Mouse (Mus musculus) erythroblast, embryonic 14.5 days (primary cell): Measurements from ENCODE around the gene Slc22a8.

ENCODE experiments used
- GATA1 ChIP-seq: IDR thresholded peaks from 2 replicates; pipeline ENCODE4 v1.6.1; 2012; ENCODE audit warnings: low read length, inconsistent platforms, mixed read lengths
- TAL1 ChIP-seq: IDR thresholded peaks from 3 replicates; pipeline ENCODE4 v1.6.1; 2012; ENCODE audit warnings: low read length, inconsistent platforms, mixed read lengths

GRCm38 (mm10) chr19:8597269-8597668 is 6.2 kb downstream of the Slc22a8 start:
- TF ChIP-seq GATA1: no peak
- no peak for TF ChIP-seq TAL1
